In the genomic region with DNA sequence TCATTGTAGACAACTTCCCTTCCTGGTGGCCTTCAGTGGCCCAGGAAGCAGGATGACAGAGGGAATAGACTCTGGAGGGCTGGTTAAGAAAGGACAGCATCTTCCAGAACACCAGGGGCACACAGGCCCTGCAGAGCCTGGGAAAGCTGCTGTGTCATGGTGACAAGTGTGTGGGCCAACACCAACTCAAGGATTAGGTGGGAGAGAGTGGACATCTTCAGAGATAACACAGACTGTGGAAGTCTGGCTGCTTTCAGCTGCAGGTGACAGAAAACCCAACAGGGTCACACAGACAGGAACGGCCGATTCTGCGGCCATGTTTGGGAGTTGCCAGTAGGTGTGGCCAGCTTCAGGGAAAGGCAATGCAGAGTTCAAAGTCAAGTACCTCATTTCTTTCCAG, we compare ENCODE assay signal across 18 mouse cellular contexts. TPM values are rescaled to one million over a fixed set of nuclear protein-coding genes. Genes with fewer than 3 reads are reported as not detected.
DNase-seq lines count a peak whose midpoint lies in the region; ATAC-seq and TF ChIP-seq lines count a peak whose summit lies in the region.
"Had no signal": no experiment of that assay in that cellular context is flagged by ENCODE, and none has a peak within 500 bp of the region (broad histone marks: within the 10 kb centered on the region; RNA-seq: fewer than 3 reads in every experiment).

No protein-coding gene starts in this region.

- no peak for DNase-seq in heart, postnatal 14 days
- no peak for DNase-seq in ES-E14 (ENCODE audit: low read depth, low spot score)
- no peak for DNase-seq in lung, postnatal 25 days (ENCODE audit: low spot score)
- no peak for DNase-seq in lung, postnatal 36 days
- DNase-seq in gastrocnemius, adult 18-20 months (ENCODE audit: low spot score): no peak
- DNase-seq: cerebellum, adult 2 months; gastrocnemius, postnatal 25 days; kidney, postnatal 14 days; layer of hippocampus, adult 9-11 months; midbrain, embryonic 14.5 days; right cerebral cortex, postnatal 4 days; thymus, postnatal 4 days had no signal

- in situ Hi-C loops in ES-E14 (cut with MboI; ENCODE audit: low sequenced_read_pairs in 2 of 2, unreplicated experiment in 2 of 2): no loop called here

- intact Hi-C loops in heart, postnatal 14 days (cut with DNase I): no loop called here

- no peak overlapping the region for H3K4me2 ChIP-seq in heart, embryonic 11.5 days
- H3K4me2 ChIP-seq in liver, embryonic 16.5 days (ENCODE audit: low read depth, low read length): no peak overlapping the region
- H3K4me2 ChIP-seq: neural tube, embryonic 15.5 days had no signal

- ATAC-seq in heart, embryonic 11.5 days (replicated peaks; ENCODE audit: insufficient number of reproducible peaks, low FRiP score, low TSS enrichment): peak; percentile 47; the same call in 1 of the 2 replicates
- peak; percentile 68 for ATAC-seq in liver, embryonic 16.5 days (ENCODE audit: low read depth)
- ATAC-seq: lung, postnatal 0 days had no signal

- WGBS in heart, embryonic 11.5 days (ENCODE audit: insufficient replicate concordance): 59% methylated on average over 3 of the region's 3 CpGs
- WGBS in liver, embryonic 16.5 days (ENCODE audit: insufficient replicate concordance): 51% methylated on average over 3 of the region's 3 CpGs

- H3K36me3 ChIP-seq in heart, embryonic 11.5 days (ENCODE audit: control insufficient read depth, insufficient read depth, low read length): no peaks in the 10 kb centered on the region
- no peaks in the 10 kb centered on the region for H3K36me3 ChIP-seq in ES-E14 (ENCODE audit: control insufficient read depth, insufficient read depth, low read length, poor library complexity, severe bottlenecking)
- no peaks in the 10 kb centered on the region for H3K36me3 ChIP-seq in erythroblast, embryonic 14.5 days (ENCODE audit: control insufficient read depth)
- no peaks in the 10 kb centered on the region for H3K36me3 ChIP-seq in liver, embryonic 16.5 days (ENCODE audit: control insufficient read depth, insufficient read depth)
- H3K36me3 ChIP-seq: neural tube, embryonic 15.5 days had no signal

- peak overlapping the region; percentile 55 for H3K27ac ChIP-seq in heart, embryonic 11.5 days (ENCODE audit: low read depth, low read length)
- no peak overlapping the region for H3K27ac ChIP-seq in ES-E14 (ENCODE audit: insufficient read depth, low read depth, low read length, poor library complexity, severe bottlenecking)
- H3K27ac ChIP-seq in liver, embryonic 16.5 days (ENCODE audit: low read length): no peak overlapping the region; the same call in 1 of the 2 replicates
- H3K27ac ChIP-seq: neural tube, embryonic 15.5 days had no signal

- peaks cover 37% of the 10 kb centered on the region for H3K4me1 ChIP-seq in heart, embryonic 11.5 days (ENCODE audit: control insufficient read depth, insufficient read depth, low read length)
- peaks cover 0 to 10% of the 10 kb centered on the region in 2 experiments; a peak in 2 of 4 replicates for H3K4me1 ChIP-seq in ES-E14 (ENCODE audit: control insufficient read depth in 2 of 2, insufficient read depth in 2 of 2, low read length in 2 of 2, poor library complexity in 1 of 2)
- H3K4me1 ChIP-seq in erythroblast, embryonic 14.5 days (ENCODE audit: control insufficient read depth): peaks cover 84% of the 10 kb centered on the region
- H3K4me1 ChIP-seq in liver, embryonic 16.5 days (ENCODE audit: control insufficient read depth, low read depth, low read length): peaks cover 52% of the 10 kb centered on the region
- H3K4me1 ChIP-seq: neural tube, embryonic 15.5 days had no signal

- no peaks in the 10 kb centered on the region for H3K27me3 ChIP-seq in heart, embryonic 11.5 days (ENCODE audit: control insufficient read depth, insufficient read depth, low read length)
- peaks cover 22% of the 10 kb centered on the region for H3K27me3 ChIP-seq in erythroblast, embryonic 14.5 days (ENCODE audit: control insufficient read depth)
- H3K27me3 ChIP-seq in liver, embryonic 16.5 days (ENCODE audit: control insufficient read depth, insufficient read depth, low read depth, low read length): no peaks in the 10 kb centered on the region
- H3K27me3 ChIP-seq: neural tube, embryonic 15.5 days had no signal

- no peak overlapping the region for H3K4me3 ChIP-seq in heart, embryonic 11.5 days (ENCODE audit: low read depth, low read length)
- H3K4me3 ChIP-seq in ES-E14 (ENCODE audit: insufficient read depth in 1 of 2, low read depth in 1 of 2, low read length in 2 of 2, poor library complexity in 1 of 2, severe bottlenecking in 1 of 2): no peak overlapping the region
- H3K4me3 ChIP-seq in erythroblast, embryonic 14.5 days (replicated peaks): peak overlapping the region; percentile 32
- H3K4me3 ChIP-seq in liver, embryonic 16.5 days (ENCODE audit: low read depth, low read length): no peak overlapping the region
- H3K4me3 ChIP-seq: myocyte; neural tube, embryonic 15.5 days had no signal

- no peak overlapping the region for H3K9ac ChIP-seq in heart, embryonic 11.5 days (ENCODE audit: low read depth, low read length)
- no peak overlapping the region for H3K9ac ChIP-seq in ES-E14 (ENCODE audit: insufficient read depth, low read depth, low read length, poor library complexity, severe bottlenecking)
- no peak overlapping the region for H3K9ac ChIP-seq in liver, embryonic 16.5 days (ENCODE audit: low read depth, low read length)
- H3K9ac ChIP-seq: neural tube, embryonic 15.5 days had no signal

- no peaks in the 10 kb centered on the region for H3K9me3 ChIP-seq in heart, embryonic 11.5 days (replicated peaks; ENCODE audit: control insufficient read depth, low read length)
- H3K9me3 ChIP-seq in ES-E14 (ENCODE audit: control insufficient read depth, insufficient read depth, low read depth, low read length): no peaks in the 10 kb centered on the region
- H3K9me3 ChIP-seq in erythroblast, embryonic 14.5 days (ENCODE audit: control insufficient read depth, low read length): peaks cover 7% of the 10 kb centered on the region; the same call in 1 of the 2 replicates
- no peaks in the 10 kb centered on the region for H3K9me3 ChIP-seq in liver, embryonic 16.5 days (replicated peaks; ENCODE audit: control insufficient read depth, low read length)
- H3K9me3 ChIP-seq: neural tube, embryonic 15.5 days had no signal

TF ChIP-seq in ES-E14, 5 proteins besides CTCF, POLR2A, EP300 and RAD21:
- TF ChIP-seq MAFK (IDR thresholded peaks at IDR 0.05; ENCODE audit: insufficient read depth, low read depth, low read length) (peak; percentile 57; the same call in 1 of the 2 replicates), HCFC1 (IDR thresholded peaks at IDR 0.05; ENCODE audit: borderline replicate concordance, insufficient read depth, low read length) (no peak), ZC3H11A (IDR thresholded peaks at IDR 0.05; ENCODE audit: borderline replicate concordance, low read depth, low read length) (no peak), ZNF384 (IDR thresholded peaks at IDR 0.05; ENCODE audit: low read depth, low read length) (no peak), CHD2 (IDR thresholded peaks at IDR 0.05; ENCODE audit: low read depth, low read length) (no peak)

RNA-seq across cellular contexts. Expression of a gene that starts 26.3 kb away (rescaled TPM):
- polyA plus RNA-seq in heart, embryonic 11.5 days (2014; fragmentation: Nextera tagmentation; extraction: Ambion mirVana): 2.1 and 2.4 TPM in 2 replicates
- 10 to 100 TPM; 21.9 to 26.4 TPM for total RNA-seq in heart, postnatal 14 days (2021)
- total RNA-seq in ES-E14 (2012; rRNA removed): 27.2 and 45.5 TPM in 2 replicates
- 2.0 TPM in 2 replicates for polyA plus RNA-seq in erythroblast, embryonic 14.5 days (2012)
- polyA plus RNA-seq in liver, embryonic 16.5 days (2015; fragmentation: Nextera tagmentation; extraction: Ambion mirVana): 0.86 and 1.1 TPM in 2 replicates
- total RNA-seq in gastrocnemius, adult 18-20 months (2021): 1 to 10 TPM; 5.6 to 8.2 TPM

RNA-seq across cellular contexts. Expression of a gene that starts 59.0 kb away (rescaled TPM):
- 27.0 and 32.2 TPM in 2 replicates for polyA plus RNA-seq in heart, embryonic 11.5 days (2014; fragmentation: Nextera tagmentation; extraction: Ambion mirVana)
- 1 to 10 TPM; 2.6 to 4.1 TPM for total RNA-seq in heart, postnatal 14 days (2021)
- 48.4 and 50.5 TPM in 2 replicates for total RNA-seq in ES-E14 (2012; rRNA removed)
- polyA plus RNA-seq in erythroblast, embryonic 14.5 days (2012): 0.68 and 0.97 TPM in 2 replicates
- 27.2 and 29.4 TPM in 2 replicates for polyA plus RNA-seq in liver, embryonic 16.5 days (2015; fragmentation: Nextera tagmentation; extraction: Ambion mirVana)
- under 1 TPM; 0.53 to 0.62 TPM for total RNA-seq in gastrocnemius, adult 18-20 months (2021)
